Mouse (Mus musculus) gastrocnemius, adult 2 months (tissue): Measurements from ENCODE around the gene Rbbp6. TPM values are rescaled to one million over a fixed set of nuclear protein-coding genes. Genes with fewer than 3 reads are reported as not detected.
A peak's percentile ranks its signal among the peaks of the same experiment; 100 is the strongest.

ENCODE experiments used
- DNase-seq: peaks from one replicate; pipeline ENCODE4 v3.0.0; 2022
- H3K27ac ChIP-seq: fragments of 200-600 bp; 2 replicates; pipeline ENCODE4 v1.8.1; 2022; ENCODE audit warnings: mild to moderate bottlenecking
- H3K4me3 ChIP-seq: fragments of 200-600 bp; 2 replicates; pipeline ENCODE4 v1.8.1; 2022; ENCODE audit warnings: mild to moderate bottlenecking, moderate library complexity
- CTCF ChIP-seq: fragments of 200-600 bp; IDR thresholded peaks from 2 replicates; pipeline ENCODE4 v1.8.1; 2022; ENCODE audit warnings: antibody characterized with exemption, mild to moderate bottlenecking, moderate library complexity
- intact Hi-C: fragments of 180-260 bp; cut with DNase I; formaldehyde crosslinking; loops from one replicate; pipeline ENCODE4 v1.15.1; 2025
- total RNA-seq, 2 experiments: library from RNA; stranded (reverse); gene quantifications; 2 replicates each; pipeline ENCODE4 v1.2.3; 2021

The Rbbp6 gene
- total RNA-seq, 2 experiments from 2014 or later = 25.7 to 30.5 TPM

DNA sequence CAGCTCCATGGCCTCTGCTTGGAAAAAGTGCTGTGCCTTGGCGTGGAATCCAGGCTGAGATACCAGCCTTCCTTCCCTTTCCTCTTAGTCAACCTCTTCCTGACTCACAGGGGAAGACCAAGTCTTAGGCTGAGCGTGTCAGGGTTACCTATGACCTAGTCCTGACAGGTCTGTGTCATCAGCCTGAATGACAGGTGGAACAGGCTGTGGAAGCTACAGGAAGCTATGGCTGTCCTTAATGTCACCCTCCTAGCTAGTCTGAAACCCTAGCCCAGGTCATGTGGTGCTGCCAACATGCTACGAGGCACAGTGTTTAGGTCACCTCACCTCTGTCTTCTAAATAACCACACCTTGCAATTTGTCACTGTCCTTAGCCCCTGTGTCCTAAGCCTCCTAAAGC is 16.2 kb upstream of the Rbbp6 start:
- intact Hi-C loops = loop anchor here (10.0 kb wide), 1 partner anchor 56 kb away; no protein-coding TSS in a partner anchor
- Histone ChIP-seq H3K27ac (no peak overlapping the region), H3K4me3 (no peak overlapping the region)
- no peak for DNase-seq
- TF ChIP-seq CTCF = no peak

DNA sequence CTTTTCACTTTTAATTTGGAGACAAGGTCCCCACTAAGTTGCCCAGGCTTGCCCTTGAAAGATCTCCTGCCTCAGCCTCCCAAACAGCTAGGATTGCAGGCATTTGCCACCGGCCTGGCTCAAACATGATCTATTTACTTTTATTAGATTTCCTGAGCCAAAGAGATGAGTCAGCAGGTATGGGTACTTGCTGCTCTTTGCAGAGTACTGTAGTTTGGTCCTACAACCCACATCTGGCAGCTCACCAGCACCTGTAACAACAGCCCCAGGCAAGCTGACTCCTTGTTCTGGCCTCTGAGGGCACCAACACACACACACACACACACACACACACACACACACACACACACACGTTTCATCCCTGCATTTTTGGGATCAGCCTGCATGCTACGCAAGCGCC is 14.0 kb upstream of the Rbbp6 start:
- H3K4me3 ChIP-seq = no peak overlapping the region
- no peak for TF ChIP-seq CTCF

GRCm38 (mm10) chr7:122952066-122952465 is 13.4 kb upstream of the Rbbp6 start:
- DNase-seq = no peak

More for the DNA sequence above, 14.0 kb upstream of the Rbbp6 start:
- DNase-seq = no peak
- no peak overlapping the region for H3K27ac ChIP-seq
- intact Hi-C loops = no loop called here

GRCm38 (mm10) chr7:122954451-122955225 is 10.8 kb upstream of the Rbbp6 start:
- no peak overlapping the region for H3K27ac ChIP-seq
- H3K4me3 ChIP-seq = no peak overlapping the region
- DNase-seq = no peak
- intact Hi-C loops = no loop called here
- no peak for TF ChIP-seq CTCF

More at GRCm38 (mm10) chr7:122952066-122952465, 13.4 kb upstream of the Rbbp6 start:
- Histone ChIP-seq H3K27ac (no peak overlapping the region), H3K4me3 (no peak overlapping the region)
- intact Hi-C loops = no loop called here
- no peak for TF ChIP-seq CTCF

DNA sequence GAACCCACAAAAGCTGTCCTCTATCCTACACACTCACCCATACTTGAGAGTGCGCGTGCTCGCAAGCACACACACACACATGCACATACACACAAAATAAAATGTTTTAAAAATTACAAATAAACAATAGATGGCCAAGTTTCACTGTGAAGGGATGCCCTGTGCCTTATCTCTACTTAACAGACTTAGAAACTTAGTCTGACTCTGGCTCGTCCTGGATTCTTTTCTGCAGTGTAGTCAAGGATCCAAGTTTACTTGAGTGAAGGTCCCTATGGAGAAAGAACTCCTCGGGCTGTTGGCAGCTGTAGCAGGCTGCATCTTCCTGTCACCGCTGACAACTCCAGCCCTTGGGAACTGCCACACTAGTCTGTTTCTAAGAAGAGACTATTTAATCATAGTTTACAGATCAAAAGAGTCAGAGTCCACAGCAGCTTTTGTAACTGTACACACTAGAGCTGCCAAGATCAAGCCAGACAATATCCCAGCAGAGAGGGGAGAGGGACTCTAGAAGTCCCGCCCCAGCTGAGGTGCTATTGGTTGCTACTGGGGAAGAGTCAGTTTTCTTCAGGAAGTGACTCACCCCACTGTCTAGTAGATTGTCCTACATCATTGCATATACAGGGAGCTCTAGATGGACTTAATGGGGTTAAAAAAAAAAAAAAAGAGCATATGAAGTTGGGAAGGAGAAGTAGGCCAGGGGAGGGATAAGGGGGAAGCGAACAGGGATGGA is 10.1 kb upstream of the Rbbp6 start:
- peak; percentile 53 for DNase-seq

GRCm38 (mm10) chr7:122968751-122969150 is 3.3 kb downstream of the Rbbp6 start:
- no peak for TF ChIP-seq CTCF
- Histone ChIP-seq H3K27ac (peak overlapping the region; percentile 100; the same call in 1 of the 2 replicates), H3K4me3 (peak overlapping the region; percentile 86)
- intact Hi-C loops = no loop called here
- DNase-seq = no peak

More for the DNA sequence above, 10.1 kb upstream of the Rbbp6 start:
- no peak for TF ChIP-seq CTCF
- no peak overlapping the region for H3K4me3 ChIP-seq
- intact Hi-C loops = no loop called here
- peak overlapping the region; percentile 56; the same call in 1 of the 2 replicates for H3K27ac ChIP-seq

GRCm38 (mm10) chr7:122969231-122970032 is 3.9 kb downstream of the Rbbp6 start:
- intact Hi-C loops = no loop called here

GRCm38 (mm10) chr7:122970119-122970781 is 4.8 kb downstream of the Rbbp6 start:
- no peak for TF ChIP-seq CTCF
- H3K4me3 ChIP-seq = peak overlapping the region; percentile 86
- H3K27ac ChIP-seq = peak overlapping the region; percentile 100
- intact Hi-C loops = no loop called here
- peak; percentile 80 for DNase-seq

More at GRCm38 (mm10) chr7:122969231-122970032, 3.9 kb downstream of the Rbbp6 start:
- TF ChIP-seq CTCF = no peak
- Histone ChIP-seq H3K4me3 (peak overlapping the region; percentile 86), H3K27ac (peak overlapping the region; percentile 100)
- peak; percentile 95 for DNase-seq

DNA sequence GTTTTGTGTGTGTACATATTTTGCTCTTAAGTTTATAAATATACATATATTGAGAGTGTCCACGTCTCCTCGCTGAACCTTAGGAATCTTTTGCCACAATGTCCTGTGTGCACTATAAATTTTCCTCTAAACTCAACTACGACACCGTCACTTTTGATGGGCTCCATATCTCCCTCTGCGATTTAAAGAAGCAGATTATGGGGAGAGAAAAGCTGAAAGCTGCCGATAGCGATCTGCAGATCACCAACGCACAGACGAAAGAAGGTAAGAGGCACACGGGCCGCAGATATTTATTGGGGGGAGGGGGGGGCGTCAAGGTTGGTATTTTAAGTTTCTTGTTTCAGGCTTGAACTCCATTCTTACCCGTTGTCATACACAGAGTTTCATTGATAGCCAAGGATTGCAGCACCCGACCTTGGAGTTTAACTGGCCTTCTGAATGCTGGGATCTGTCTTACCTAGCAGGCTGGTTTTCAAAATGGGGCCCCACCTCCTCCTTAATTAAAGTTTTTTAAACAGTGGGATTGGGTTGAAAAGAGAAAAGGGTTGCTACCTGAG is 5.5 kb downstream of the Rbbp6 start:
- intact Hi-C loops = no loop called here
- no peak for TF ChIP-seq CTCF
- DNase-seq = no peak
- peak overlapping the region; percentile 100 for H3K27ac ChIP-seq
- H3K4me3 ChIP-seq = peak overlapping the region; percentile 86

DNA sequence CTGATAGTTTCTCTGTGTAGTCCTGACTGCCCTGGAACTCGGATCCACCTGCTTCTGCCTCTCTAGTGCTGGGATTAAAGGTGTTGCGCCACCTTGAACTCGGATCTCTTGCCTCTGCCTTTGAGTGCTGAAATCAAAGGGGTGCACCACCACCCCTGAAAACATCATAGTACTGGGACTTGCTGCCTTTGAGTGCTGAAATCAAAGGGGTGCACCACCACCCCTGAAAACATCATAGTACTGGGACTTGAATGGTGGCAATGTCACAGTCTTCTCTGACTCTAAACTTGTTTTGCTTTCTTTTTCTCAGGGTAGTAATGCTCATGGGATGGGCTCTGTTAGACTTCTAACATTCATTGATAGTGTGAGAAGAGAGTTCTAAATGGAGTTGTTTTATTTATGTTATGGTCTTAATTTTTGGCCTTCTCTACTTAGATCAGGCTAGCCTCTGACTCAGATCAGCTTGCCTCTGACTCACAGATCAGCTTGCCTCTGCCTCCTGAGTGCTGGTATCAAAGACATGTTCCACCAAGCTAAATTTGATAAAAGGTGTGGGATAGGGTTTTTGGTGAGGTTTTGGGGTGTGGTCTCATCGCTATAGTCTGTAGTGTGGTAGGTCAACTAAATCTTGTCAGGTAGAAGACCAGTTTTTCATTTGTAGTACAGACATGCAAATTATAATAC is 6.7 kb downstream of the Rbbp6 start:
- DNase-seq = no peak
- H3K4me3 ChIP-seq = peak overlapping the region; percentile 86
- TF ChIP-seq CTCF = no peak
- intact Hi-C loops = no loop called here
- H3K27ac ChIP-seq = no peak overlapping the region

DNA sequence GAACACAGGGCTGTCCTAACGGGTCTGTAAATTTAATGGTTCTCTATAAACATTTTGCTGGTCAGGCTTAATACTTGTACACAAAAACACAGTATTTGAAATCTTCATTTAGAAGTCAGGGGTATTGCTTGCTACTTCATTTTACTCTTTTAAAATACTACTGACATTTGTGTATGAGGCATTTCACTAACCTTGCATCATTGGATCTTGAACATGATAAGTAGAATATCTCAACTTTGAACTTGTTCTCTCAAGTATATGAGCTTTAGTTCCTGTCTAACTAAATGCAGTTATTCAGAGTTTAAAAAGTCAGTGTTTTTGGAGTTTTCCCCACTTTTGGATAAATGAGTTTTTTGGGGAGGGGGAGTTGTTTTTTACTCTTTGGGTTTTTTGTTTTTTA is 14.0 kb downstream of the Rbbp6 start:
- no peak for DNase-seq
- Histone ChIP-seq H3K4me3 (no peak overlapping the region), H3K27ac (no peak overlapping the region)
- intact Hi-C loops = no loop called here
- no peak for TF ChIP-seq CTCF
